Mouse (Mus musculus) limb, embryonic 11.5 days (tissue): ENCODE measurements at regions not wholly inside any gene's neighbourhood (a gene's known extent, or its start where the extent isn't known, plus 50 kb on each side); places are given as distances from the start of the nearest gene placed in this dataset.
A peak's percentile ranks its signal among the peaks of the same experiment; 100 is the strongest.

Experiments used
- ATAC-seq: fragments of 200-750 bp; cut with Nextera tagmentation; 2 replicates; pipeline ENCODE4 v1.8.0; 2017; ENCODE audit warnings: low read depth; ENCODE audit not compliant: insufficient number of reproducible peaks, low FRiP score, low TSS enrichment
- DNase-seq: peaks from one replicate; pipeline ENCODE4 v3.0.0-alpha.2; 2015; ENCODE audit warnings: low spot score
- H3K27ac ChIP-seq: fragments of 300-500 bp; sonication (generic); replicated peaks from 2 replicates; pipeline ENCODE4 v1.5.1; 2014; ENCODE audit warnings: low read depth, mild to moderate bottlenecking, low read length
- H3K27me3 ChIP-seq: fragments of 300-500 bp; sonication (generic); 2 replicates; pipeline ENCODE4 v1.6.1; 2014; ENCODE audit warnings: mild to moderate bottlenecking, low read length, mixed read lengths; ENCODE audit not compliant: control insufficient read depth, insufficient read depth
- H3K36me3 ChIP-seq: fragments of 300-500 bp; sonication (generic); 2 replicates; pipeline ENCODE4 v1.6.1; 2014; ENCODE audit warnings: mild to moderate bottlenecking, low read length, moderate library complexity, mixed read lengths; ENCODE audit not compliant: control insufficient read depth, insufficient read depth
- H3K4me1 ChIP-seq: fragments of 300-500 bp; sonication (generic); 2 replicates; pipeline ENCODE4 v1.6.1; 2014; ENCODE audit warnings: low read length, mixed read lengths; ENCODE audit not compliant: control insufficient read depth, insufficient read depth
- H3K4me2 ChIP-seq: fragments of 300-500 bp; sonication (generic); 2 replicates; pipeline ENCODE4 v1.6.1; 2014; ENCODE audit warnings: low read depth, mild to moderate bottlenecking, moderate library complexity; ENCODE audit not compliant: severe bottlenecking
- H3K4me3 ChIP-seq: fragments of 300-500 bp; sonication (generic); 2 replicates; pipeline ENCODE4 v1.5.1; 2014; ENCODE audit warnings: low read depth, low read length
- H3K9ac ChIP-seq: fragments of 300-500 bp; sonication (generic); 2 replicates; pipeline ENCODE4 v1.6.1; 2014; ENCODE audit warnings: mild to moderate bottlenecking, low read length
- H3K9me3 ChIP-seq: fragments of 300-500 bp; sonication (generic); 2 replicates; pipeline ENCODE4 v1.6.1; 2016; ENCODE audit warnings: low read length; ENCODE audit not compliant: control insufficient read depth
- WGBS: fragments of 180-500 bp; shearing (Covaris S2); extraction: QIAGEN DNeasy Blood & Tissue Kit; methylation state at CpG from one replicate; pipeline ENCODE4 v1.1.7; 2014; 5-methylcytosine and 5-hydroxymethylcytosine counted together

- H3K4me2 ChIP-seq: no peak overlapping the region
- H3K4me3 ChIP-seq: no peak overlapping the region
- no peak overlapping the region for H3K27ac ChIP-seq
- WGBS: 85% methylated on average over 3 of the region's 3 CpGs
- no peaks in the 10 kb centered on the region for H3K9me3 ChIP-seq
- DNase-seq (no peak), ATAC-seq (no peak)
- H3K4me1 ChIP-seq: no peaks in the 10 kb centered on the region
- no peaks in the 10 kb centered on the region for H3K36me3 ChIP-seq
- H3K9ac ChIP-seq: no peak overlapping the region
- no peaks in the 10 kb centered on the region for H3K27me3 ChIP-seq
These were observed 108.3 kb upstream of the Gli2 start for GRCm38 (mm10) chr1:119161751-119162150.

GRCm38 (mm10) chr1:119160354-119160753 lies 106.9 kb upstream of the Gli2 start:
- Histone ChIP-seq H3K27me3 (no peaks in the 10 kb centered on the region), H3K4me2 (no peak overlapping the region), H3K9ac (no peak overlapping the region), H3K36me3 (no peaks in the 10 kb centered on the region), H3K4me1 (no peaks in the 10 kb centered on the region), H3K9me3 (no peaks in the 10 kb centered on the region), H3K27ac (no peak overlapping the region), H3K4me3 (no peak overlapping the region)
- DNase-seq (no peak), ATAC-seq (no peak)
- WGBS: 81% methylated on average over 1 of the region's 1 CpGs

- DNase-seq (no peak), ATAC-seq (no peak)
- H3K27me3 ChIP-seq: no peaks in the 10 kb centered on the region
- 0 out of 2 replicates have a peak, but pooled peaks cover 2% of the 10 kb centered on the region for H3K9me3 ChIP-seq
- H3K4me2 ChIP-seq: no peak overlapping the region
- H3K36me3 ChIP-seq: no peaks in the 10 kb centered on the region
- no peak overlapping the region for H3K27ac ChIP-seq
- H3K9ac ChIP-seq: no peak overlapping the region
- H3K4me3 ChIP-seq: no peak overlapping the region
- 93% methylated on average over 4 of the region's 4 CpGs for WGBS
- no peaks in the 10 kb centered on the region for H3K4me1 ChIP-seq
These were observed 103.8 kb upstream of the Gli2 start for GRCm38 (mm10) chr1:119157171-119157700.

- no peak overlapping the region for H3K9ac ChIP-seq
- 0 out of 2 replicates have a peak overlapping the region, but pooled peaks have one; percentile 14 for H3K27ac ChIP-seq
- no peak overlapping the region for H3K4me2 ChIP-seq
- ATAC-seq (no peak), DNase-seq (no peak)
- H3K9me3 ChIP-seq: 0 out of 2 replicates have a peak, but pooled peaks cover 2% of the 10 kb centered on the region
- no peak overlapping the region for H3K4me3 ChIP-seq
- H3K4me1 ChIP-seq: no peaks in the 10 kb centered on the region
- H3K36me3 ChIP-seq: no peaks in the 10 kb centered on the region
- no peaks in the 10 kb centered on the region for H3K27me3 ChIP-seq
- 94% methylated on average over 4 of the region's 4 CpGs for WGBS
These were observed 100.2 kb upstream of the Gli2 start for GRCm38 (mm10) chr1:119153619-119154018.

GRCm38 (mm10) chr1:119152776-119153175 lies 99.4 kb upstream of the Gli2 start:
- 71% methylated on average over 6 of the region's 6 CpGs for WGBS
- ATAC-seq (no peak), DNase-seq (no peak)
- H3K36me3 ChIP-seq: no peaks in the 10 kb centered on the region
- no peak overlapping the region for H3K4me3 ChIP-seq
- H3K4me1 ChIP-seq: no peaks in the 10 kb centered on the region
- H3K27ac ChIP-seq: peak overlapping the region; percentile 47; the same call in 1 of the 2 replicates
- 0 out of 2 replicates have a peak, but pooled peaks cover 2% of the 10 kb centered on the region for H3K9me3 ChIP-seq
- H3K4me2 ChIP-seq: no peak overlapping the region
- H3K9ac ChIP-seq: no peak overlapping the region
- no peaks in the 10 kb centered on the region for H3K27me3 ChIP-seq

- no peak overlapping the region for H3K4me3 ChIP-seq
- H3K9me3 ChIP-seq: no peaks in the 10 kb centered on the region
- H3K27ac ChIP-seq: no peak overlapping the region
- H3K27me3 ChIP-seq: no peaks in the 10 kb centered on the region
- no peak overlapping the region for H3K4me2 ChIP-seq
- 92% methylated on average over 2 of the region's 2 CpGs for WGBS
- H3K9ac ChIP-seq: no peak overlapping the region
- ATAC-seq: no peak
- no peaks in the 10 kb centered on the region for H3K4me1 ChIP-seq
- DNase-seq: no peak
- no peaks in the 10 kb centered on the region for H3K36me3 ChIP-seq
These were observed 94.1 kb upstream of the Gli2 start for GRCm38 (mm10) chr1:119147506-119147905.

GRCm38 (mm10) chr1:119143808-119144207 lies 90.4 kb upstream of the Gli2 start:
- Histone ChIP-seq H3K27ac (no peak overlapping the region), H3K9me3 (no peaks in the 10 kb centered on the region), H3K4me1 (no peaks in the 10 kb centered on the region), H3K4me2 (no peak overlapping the region), H3K36me3 (no peaks in the 10 kb centered on the region), H3K9ac (no peak overlapping the region), H3K27me3 (no peaks in the 10 kb centered on the region), H3K4me3 (no peak overlapping the region)
- no peak for ATAC-seq
- DNase-seq: no peak
- WGBS: 20% methylated on average over 11 of the region's 11 CpGs

GRCm38 (mm10) chr1:119129039-119129438 lies 75.6 kb upstream of the Gli2 start:
- H3K4me1 ChIP-seq: no peaks in the 10 kb centered on the region
- H3K27me3 ChIP-seq: no peaks in the 10 kb centered on the region
- no peak for DNase-seq
- no peak overlapping the region for H3K27ac ChIP-seq
- no peaks in the 10 kb centered on the region for H3K9me3 ChIP-seq
- ATAC-seq: no peak
- no peak overlapping the region for H3K9ac ChIP-seq
- 88% methylated on average over 3 of the region's 3 CpGs for whole genome bisulfite sequencing
- no peak overlapping the region for H3K4me3 ChIP-seq
- no peaks in the 10 kb centered on the region for H3K36me3 ChIP-seq
- H3K4me2 ChIP-seq: no peak overlapping the region

GRCm38 (mm10) chr1:119125561-119125960 lies 72.1 kb upstream of the Gli2 start:
- ATAC-seq: no peak
- Histone ChIP-seq H3K4me2 (no peak overlapping the region), H3K4me1 (no peaks in the 10 kb centered on the region), H3K27ac (no peak overlapping the region), H3K36me3 (no peaks in the 10 kb centered on the region), H3K4me3 (no peak overlapping the region), H3K27me3 (no peaks in the 10 kb centered on the region), H3K9me3 (no peaks in the 10 kb centered on the region), H3K9ac (no peak overlapping the region)
- no peak for DNase-seq
- 46% methylated on average over 6 of the region's 6 CpGs for WGBS
